Mouse (Mus musculus): ENCODE results near the gene Arrdc5. TPM values are rescaled to one million over a fixed set of nuclear protein-coding genes. Genes with fewer than 3 reads are reported as not detected.

Gene Arrdc5
- polyA plus RNA-seq, 1 experiment, result 0.12 TPM

DNA sequence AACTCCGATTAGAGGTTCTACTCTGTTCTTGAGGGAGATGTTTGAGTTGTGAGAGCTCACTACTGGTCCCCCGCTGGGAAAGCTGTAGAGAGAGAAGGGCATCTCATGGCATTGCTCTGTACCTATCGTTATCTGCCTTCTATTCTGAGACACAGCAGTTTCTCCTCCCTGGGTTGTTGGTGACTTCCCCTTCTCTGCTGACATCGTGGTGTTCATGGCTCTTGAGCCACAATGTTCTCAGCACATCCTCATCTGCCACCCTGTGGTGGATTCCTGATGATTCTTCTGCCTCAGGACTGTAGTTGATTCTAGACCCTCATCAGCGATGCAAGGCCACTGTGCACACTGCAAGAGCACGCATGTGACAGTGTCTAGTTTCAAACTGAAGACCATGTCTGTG lies 37.7 kb upstream of the Arrdc5 start:
- H3K4me3 ChIP-seq (ENCODE audit: extremely low read depth, insufficient read depth, insufficient read length), result no peak overlapping the region
- TF ChIP-seq CTCF (IDR thresholded peaks at IDR 0.05; ENCODE audit: extremely low read depth, insufficient read depth, insufficient read length, insufficient replicate concordance), result no peak
- H3K36me3 ChIP-seq (ENCODE audit: control insufficient read depth, insufficient read depth, low read length), result no peaks in the 10 kb centered on the region
- no peak overlapping the region for H3K27ac ChIP-seq (ENCODE audit: insufficient read depth, low read length)
- peaks cover 3% of the 10 kb centered on the region; the same call in 1 of the 2 replicates for H3K4me1 ChIP-seq (ENCODE audit: control insufficient read depth, insufficient read depth, insufficient read length)
- no peaks in the 10 kb centered on the region for H3K27me3 ChIP-seq (ENCODE audit: control insufficient read depth, insufficient read depth, low read length)
- WGBS, result 59% methylated on average over 6 of the region's 6 CpGs
- DNase-seq (ENCODE audit: low read depth in 1 of 2, low spot score in 2 of 2), result no peak

- DNase-seq (ENCODE audit: low read depth in 1 of 2, low spot score in 2 of 2), result peak in 1 of 2 experiments; percentile 53
- Histone ChIP-seq H3K4me1 (ENCODE audit: control insufficient read depth, insufficient read depth, insufficient read length) (peaks cover 3% of the 10 kb centered on the region; the same call in 1 of the 2 replicates), H3K36me3 (ENCODE audit: control insufficient read depth, insufficient read depth, low read length) (no peaks in the 10 kb centered on the region), H3K27me3 (ENCODE audit: control insufficient read depth, insufficient read depth, low read length) (no peaks in the 10 kb centered on the region), H3K4me3 (ENCODE audit: extremely low read depth, insufficient read depth, insufficient read length) (no peak overlapping the region), H3K27ac (ENCODE audit: insufficient read depth, low read length) (no peak overlapping the region)
- peak; percentile 52; the same call in 1 of the 2 replicates for TF ChIP-seq CTCF (IDR thresholded peaks at IDR 0.05; ENCODE audit: extremely low read depth, insufficient read depth, insufficient read length, insufficient replicate concordance)
- no peak for TF ChIP-seq POLR2A (IDR thresholded peaks at IDR 0.05; ENCODE audit: low read depth, low read length)
- WGBS, result 14% methylated on average over 4 of the region's 4 CpGs
Observed at GRCm38 (mm10) chr17:56337190-56337589, 37.1 kb upstream of the Arrdc5 start.

DNA sequence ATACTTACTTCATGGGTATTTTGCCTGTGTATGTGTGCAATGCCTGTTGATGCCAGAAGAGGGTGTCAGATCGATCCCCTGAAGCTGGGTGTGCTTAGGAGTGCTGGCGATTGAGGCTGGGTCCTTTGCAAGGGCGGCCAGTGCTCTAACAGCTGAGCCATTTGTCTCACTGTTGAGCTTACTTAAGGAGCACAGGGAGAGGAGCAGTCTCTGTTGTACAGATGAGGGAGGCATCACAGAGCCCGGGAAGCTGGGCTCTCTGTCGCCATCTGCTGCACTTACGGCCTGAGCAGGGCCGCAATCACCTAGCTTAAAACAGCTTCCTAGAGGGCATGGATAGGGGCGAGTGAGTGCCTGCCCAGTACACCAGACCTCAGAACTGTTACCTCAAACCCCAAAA lies 32.9 kb upstream of the Arrdc5 start:
- Histone ChIP-seq H3K4me3 (ENCODE audit: extremely low read depth, insufficient read depth, insufficient read length) (no peak overlapping the region), H3K27me3 (ENCODE audit: control insufficient read depth, insufficient read depth, low read length) (no peaks in the 10 kb centered on the region), H3K36me3 (ENCODE audit: control insufficient read depth, insufficient read depth, low read length) (no peaks in the 10 kb centered on the region), H3K27ac (ENCODE audit: insufficient read depth, low read length) (no peak overlapping the region), H3K4me1 (ENCODE audit: control insufficient read depth, insufficient read depth, insufficient read length) (peaks cover 3% of the 10 kb centered on the region; the same call in 1 of the 2 replicates)
- no peak for DNase-seq (ENCODE audit: low read depth in 1 of 2, low spot score in 2 of 2)
- 78% methylated on average over 8 of the region's 8 CpGs for WGBS
- TF ChIP-seq CTCF (IDR thresholded peaks at IDR 0.05; ENCODE audit: extremely low read depth, insufficient read depth, insufficient read length, insufficient replicate concordance) (0 out of 2 replicates have a peak, but pooled peaks have one; percentile 1), POLR2A (IDR thresholded peaks at IDR 0.05; ENCODE audit: low read depth, low read length) (no peak)

- no peaks in the 10 kb centered on the region for H3K36me3 ChIP-seq (ENCODE audit: control insufficient read depth, insufficient read depth, low read length)
- no peak for TF ChIP-seq CTCF (IDR thresholded peaks at IDR 0.05; ENCODE audit: extremely low read depth, insufficient read depth, insufficient read length, insufficient replicate concordance)
- TF ChIP-seq POLR2A (IDR thresholded peaks at IDR 0.05; ENCODE audit: low read depth, low read length), result no peak
- H3K4me1 ChIP-seq (ENCODE audit: control insufficient read depth, insufficient read depth, insufficient read length), result peaks cover 10% of the 10 kb centered on the region; the same call in 1 of the 2 replicates
- no peak overlapping the region for H3K4me3 ChIP-seq (ENCODE audit: extremely low read depth, insufficient read depth, insufficient read length)
- DNase-seq (ENCODE audit: low read depth in 1 of 2, low spot score in 2 of 2), result no peak
- H3K27ac ChIP-seq (ENCODE audit: insufficient read depth, low read length), result no peak overlapping the region
- H3K27me3 ChIP-seq (ENCODE audit: control insufficient read depth, insufficient read depth, low read length), result no peaks in the 10 kb centered on the region
Observed at GRCm38 (mm10) chr17:56331256-56331655, 31.2 kb upstream of the Arrdc5 start.

DNA sequence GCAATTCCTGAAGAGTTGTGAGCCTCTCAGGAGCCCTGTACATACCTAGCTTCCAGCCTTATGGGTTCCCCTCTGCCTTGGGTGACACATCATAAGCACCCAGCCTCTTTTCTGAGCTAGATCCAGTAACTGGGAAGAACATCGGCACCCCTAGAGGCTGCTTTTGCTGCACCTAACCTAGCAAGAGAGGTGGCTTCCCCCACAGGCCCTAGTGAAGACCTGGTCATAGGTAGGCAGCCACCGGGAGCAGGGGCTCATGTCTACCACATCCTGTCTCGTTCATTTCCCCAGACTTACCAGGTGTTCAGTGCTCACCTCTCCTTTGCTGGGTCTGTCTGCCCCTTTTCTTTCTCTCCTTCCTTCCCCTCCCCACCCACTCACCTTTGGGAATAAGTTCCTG lies 30.3 kb upstream of the Arrdc5 start:
- H3K36me3 ChIP-seq (ENCODE audit: control insufficient read depth, insufficient read depth, low read length), result no peaks in the 10 kb centered on the region
- H3K4me1 ChIP-seq (ENCODE audit: control insufficient read depth, insufficient read depth, insufficient read length), result peaks cover 10% of the 10 kb centered on the region; the same call in 1 of the 2 replicates
- 28% methylated on average over 3 of the region's 3 CpGs for WGBS
- H3K27me3 ChIP-seq (ENCODE audit: control insufficient read depth, insufficient read depth, low read length), result no peaks in the 10 kb centered on the region
- no peak for DNase-seq (ENCODE audit: low read depth in 1 of 2, low spot score in 2 of 2)
- TF ChIP-seq POLR2A (IDR thresholded peaks at IDR 0.05; ENCODE audit: low read depth, low read length) (no peak), CTCF (IDR thresholded peaks at IDR 0.05; ENCODE audit: extremely low read depth, insufficient read depth, insufficient read length, insufficient replicate concordance) (no peak)
- no peak overlapping the region for H3K27ac ChIP-seq (ENCODE audit: insufficient read depth, low read length)
- H3K4me3 ChIP-seq (ENCODE audit: extremely low read depth, insufficient read depth, insufficient read length), result no peak overlapping the region

GRCm38 (mm10) chr17:56329267-56329666 lies 29.2 kb upstream of the Arrdc5 start:
- H3K4me3 ChIP-seq (ENCODE audit: extremely low read depth, insufficient read depth, insufficient read length), result no peak overlapping the region
- no peak for DNase-seq (ENCODE audit: low read depth in 1 of 2, low spot score in 2 of 2)
- peaks cover 11% of the 10 kb centered on the region; the same call in 1 of the 2 replicates for H3K4me1 ChIP-seq (ENCODE audit: control insufficient read depth, insufficient read depth, insufficient read length)
- H3K36me3 ChIP-seq (ENCODE audit: control insufficient read depth, insufficient read depth, low read length), result no peaks in the 10 kb centered on the region
- TF ChIP-seq CTCF (IDR thresholded peaks at IDR 0.05; ENCODE audit: extremely low read depth, insufficient read depth, insufficient read length, insufficient replicate concordance), result no peak
- no peak for TF ChIP-seq POLR2A (IDR thresholded peaks at IDR 0.05; ENCODE audit: low read depth, low read length)
- no peak overlapping the region for H3K27ac ChIP-seq (ENCODE audit: insufficient read depth, low read length)
- no peaks in the 10 kb centered on the region for H3K27me3 ChIP-seq (ENCODE audit: control insufficient read depth, insufficient read depth, low read length)

Measured in spleen, adult 2 months (tissue).